Mouse (Mus musculus): Measurements from ENCODE around the gene Tnks1bp1. TPM values are rescaled to one million over a fixed set of nuclear protein-coding genes. Genes with fewer than 3 reads are reported as not detected.

Gene Tnks1bp1
- polyA plus RNA-seq, 1 experiment from 2014 or later, result 32.9 TPM

- 20% methylated on average over 4 of the region's 4 CpGs for WGBS
- ATAC-seq (ENCODE audit: low FRiP score, low TSS enrichment), result peak; percentile 41; the same call in 1 of the 2 replicates
These were observed 25.8 kb upstream of the Tnks1bp1 start for GRCm38 (mm10) chr2:85022043-85022442.

GRCm38 (mm10) chr2:85026178-85026577, 21.6 kb upstream of the Tnks1bp1 start:
- Histone ChIP-seq H3K27me3 (ENCODE audit: control insufficient read depth, insufficient read depth, low read length) (no peaks in the 10 kb centered on the region), H3K4me3 (ENCODE audit: low read depth, low read length) (no peak overlapping the region), H3K36me3 (ENCODE audit: control insufficient read depth, insufficient read depth, low read length) (no peaks in the 10 kb centered on the region), H3K4me1 (replicated peaks; ENCODE audit: control insufficient read depth, insufficient read depth) (no peaks in the 10 kb centered on the region), H3K9ac (ENCODE audit: low read length) (no peak overlapping the region), H3K27ac (replicated peaks) (no peak overlapping the region), H3K4me2 (replicated peaks; ENCODE audit: low read depth) (no peak overlapping the region), H3K9me3 (ENCODE audit: control insufficient read depth, low read length) (no peaks in the 10 kb centered on the region)
- ATAC-seq (ENCODE audit: low FRiP score, low TSS enrichment), result no peak
- no peak for DNase-seq (ENCODE audit: low spot score)
- TF ChIP-seq CTCF (IDR thresholded peaks at IDR 0.05; ENCODE audit: low read depth), result no peak
- no peak for TF ChIP-seq EP300 (optimal IDR thresholded peaks at IDR 0.05)
- WGBS, result 81% methylated on average over 3 of the region's 3 CpGs

More at GRCm38 (mm10) chr2:85022043-85022442, 25.8 kb upstream of the Tnks1bp1 start:
- TF ChIP-seq CTCF (IDR thresholded peaks at IDR 0.05; ENCODE audit: low read depth) (peak; percentile 88), EP300 (optimal IDR thresholded peaks at IDR 0.05) (no peak)
- Histone ChIP-seq H3K4me2 (replicated peaks; ENCODE audit: low read depth) (no peak overlapping the region), H3K36me3 (ENCODE audit: control insufficient read depth, insufficient read depth, low read length) (no peaks in the 10 kb centered on the region), H3K27ac (replicated peaks) (no peak overlapping the region), H3K4me1 (replicated peaks; ENCODE audit: control insufficient read depth, insufficient read depth) (no peaks in the 10 kb centered on the region), H3K9ac (ENCODE audit: low read length) (no peak overlapping the region), H3K4me3 (ENCODE audit: low read depth, low read length) (no peak overlapping the region), H3K9me3 (ENCODE audit: control insufficient read depth, low read length) (no peaks in the 10 kb centered on the region), H3K27me3 (ENCODE audit: control insufficient read depth, insufficient read depth, low read length) (no peaks in the 10 kb centered on the region)
- peak; percentile 40 for DNase-seq (ENCODE audit: low spot score)

GRCm38 (mm10) chr2:85027281-85027680, 20.5 kb upstream of the Tnks1bp1 start:
- H3K4me1 ChIP-seq (replicated peaks; ENCODE audit: control insufficient read depth, insufficient read depth), result no peaks in the 10 kb centered on the region
- H3K27me3 ChIP-seq (ENCODE audit: control insufficient read depth, insufficient read depth, low read length), result no peaks in the 10 kb centered on the region
- no peak for TF ChIP-seq CTCF (IDR thresholded peaks at IDR 0.05; ENCODE audit: low read depth)
- no peak for TF ChIP-seq EP300 (optimal IDR thresholded peaks at IDR 0.05)
- ATAC-seq (ENCODE audit: low FRiP score, low TSS enrichment), result no peak
- H3K36me3 ChIP-seq (ENCODE audit: control insufficient read depth, insufficient read depth, low read length), result no peaks in the 10 kb centered on the region
- H3K27ac ChIP-seq (replicated peaks), result no peak overlapping the region
- H3K4me2 ChIP-seq (replicated peaks; ENCODE audit: low read depth), result no peak overlapping the region
- no peak for DNase-seq (ENCODE audit: low spot score)
- no peaks in the 10 kb centered on the region for H3K9me3 ChIP-seq (ENCODE audit: control insufficient read depth, low read length)
- H3K9ac ChIP-seq (ENCODE audit: low read length), result no peak overlapping the region
- 75% methylated on average over 5 of the region's 5 CpGs for WGBS
- H3K4me3 ChIP-seq (ENCODE audit: low read depth, low read length), result no peak overlapping the region

DNA sequence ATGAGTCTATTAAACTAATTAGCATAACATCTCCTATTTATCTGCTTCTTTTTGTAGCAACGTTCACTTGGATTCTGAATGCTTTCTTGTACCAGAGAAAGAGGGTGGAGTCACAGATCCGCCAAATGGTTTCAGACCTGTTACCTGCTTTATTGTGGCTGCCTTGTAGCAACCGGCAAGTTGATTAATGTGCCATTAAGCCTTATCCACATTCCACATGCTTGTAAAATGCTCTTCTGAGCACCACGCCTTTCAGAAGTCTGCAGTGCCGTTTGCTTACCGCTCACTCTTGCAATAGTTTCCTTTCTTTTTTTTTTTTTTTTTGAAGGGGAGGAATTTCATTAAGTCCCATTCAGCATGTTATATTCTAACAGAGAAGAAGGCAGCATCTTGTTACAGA, 17.9 kb upstream of the Tnks1bp1 start:
- TF ChIP-seq CTCF (IDR thresholded peaks at IDR 0.05; ENCODE audit: low read depth) (no peak), EP300 (optimal IDR thresholded peaks at IDR 0.05) (no peak)
- Histone ChIP-seq H3K4me2 (replicated peaks; ENCODE audit: low read depth) (no peak overlapping the region), H3K27ac (replicated peaks) (no peak overlapping the region), H3K27me3 (ENCODE audit: control insufficient read depth, insufficient read depth, low read length) (no peaks in the 10 kb centered on the region), H3K9ac (ENCODE audit: low read length) (no peak overlapping the region), H3K4me3 (ENCODE audit: low read depth, low read length) (no peak overlapping the region), H3K9me3 (ENCODE audit: control insufficient read depth, low read length) (no peaks in the 10 kb centered on the region), H3K4me1 (replicated peaks; ENCODE audit: control insufficient read depth, insufficient read depth) (no peaks in the 10 kb centered on the region), H3K36me3 (ENCODE audit: control insufficient read depth, insufficient read depth, low read length) (no peaks in the 10 kb centered on the region)
- 18% methylated on average over 6 of the region's 6 CpGs for WGBS
- ATAC-seq (ENCODE audit: low FRiP score, low TSS enrichment), result peak; percentile 34; the same call in 1 of the 2 replicates
- no peak for DNase-seq (ENCODE audit: low spot score)

- H3K9me3 ChIP-seq (ENCODE audit: control insufficient read depth, low read length), result no peaks in the 10 kb centered on the region
- H3K36me3 ChIP-seq (ENCODE audit: control insufficient read depth, insufficient read depth, low read length), result no peaks in the 10 kb centered on the region
- H3K27ac ChIP-seq (replicated peaks), result no peak overlapping the region
- H3K4me3 ChIP-seq (ENCODE audit: low read depth, low read length), result no peak overlapping the region
- no peaks in the 10 kb centered on the region for H3K27me3 ChIP-seq (ENCODE audit: control insufficient read depth, insufficient read depth, low read length)
- ATAC-seq (ENCODE audit: low FRiP score, low TSS enrichment) (no peak), DNase-seq (ENCODE audit: low spot score) (no peak)
- H3K4me2 ChIP-seq (replicated peaks; ENCODE audit: low read depth), result no peak overlapping the region
- TF ChIP-seq EP300 (optimal IDR thresholded peaks at IDR 0.05) (no peak), CTCF (IDR thresholded peaks at IDR 0.05; ENCODE audit: low read depth) (no peak)
- H3K9ac ChIP-seq (ENCODE audit: low read length), result no peak overlapping the region
- H3K4me1 ChIP-seq (replicated peaks; ENCODE audit: control insufficient read depth, insufficient read depth), result no peaks in the 10 kb centered on the region
- WGBS, result 44% methylated on average over 6 of the region's 6 CpGs
These were observed 16.8 kb upstream of the Tnks1bp1 start for GRCm38 (mm10) chr2:85030989-85031388.

- H3K4me1 ChIP-seq (replicated peaks; ENCODE audit: control insufficient read depth, insufficient read depth), result no peaks in the 10 kb centered on the region
- 71% methylated on average over 2 of the region's 2 CpGs for WGBS
- TF ChIP-seq EP300 (optimal IDR thresholded peaks at IDR 0.05), result no peak
- TF ChIP-seq CTCF (IDR thresholded peaks at IDR 0.05; ENCODE audit: low read depth), result no peak
- no peak overlapping the region for H3K27ac ChIP-seq (replicated peaks)
- DNase-seq (ENCODE audit: low spot score), result no peak
- no peak overlapping the region for H3K4me2 ChIP-seq (replicated peaks; ENCODE audit: low read depth)
- H3K36me3 ChIP-seq (ENCODE audit: control insufficient read depth, insufficient read depth, low read length), result no peaks in the 10 kb centered on the region
- H3K9ac ChIP-seq (ENCODE audit: low read length), result no peak overlapping the region
- no peaks in the 10 kb centered on the region for H3K27me3 ChIP-seq (ENCODE audit: control insufficient read depth, insufficient read depth, low read length)
- H3K4me3 ChIP-seq (ENCODE audit: low read depth, low read length), result no peak overlapping the region
- no peak for ATAC-seq (ENCODE audit: low FRiP score, low TSS enrichment)
- H3K9me3 ChIP-seq (ENCODE audit: control insufficient read depth, low read length), result no peaks in the 10 kb centered on the region
These were observed 14.7 kb upstream of the Tnks1bp1 start for GRCm38 (mm10) chr2:85033121-85033520.

Data from stomach, postnatal 0 days (tissue).